Mouse (Mus musculus): ENCODE data around the gene Wnt3. TPM values are rescaled to one million over a fixed set of nuclear protein-coding genes. Genes with fewer than 3 reads are reported as not detected.

The Wnt3 gene
- total and polyA plus RNA-seq, 3 experiments = 0.11 TPM; not detected in 2

DNA sequence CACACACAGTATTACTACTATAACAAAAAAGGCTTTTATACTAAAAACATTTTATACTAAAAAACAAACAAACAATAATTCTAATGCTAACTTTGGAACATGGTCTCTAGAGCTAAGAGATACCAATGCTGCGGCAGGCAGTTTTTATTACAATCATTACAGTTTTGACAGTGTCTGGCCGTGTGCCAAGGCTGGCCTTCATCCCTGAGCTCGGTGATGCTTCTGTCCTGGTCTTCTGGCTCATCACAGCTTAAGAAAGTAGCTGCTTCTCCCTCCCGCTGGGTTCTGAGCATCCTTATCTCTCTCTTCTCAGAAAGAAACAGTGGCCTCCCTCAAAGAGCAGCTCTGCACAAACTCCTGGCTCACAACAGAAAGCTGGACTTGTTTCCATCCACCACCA is 56.0 kb downstream of the Wnt3 start:
- no peaks in the 10 kb centered on the region for H3K27me3 ChIP-seq (ENCODE audit: insufficient read depth, low read length)
- ATAC-seq (ENCODE audit: extremely low read depth, insufficient number of reproducible peaks, low FRiP score, poor library complexity, severe bottlenecking) (no peak), DNase-seq (ENCODE audit: low spot score) (no peak)
- H3K4me3 ChIP-seq (ENCODE audit: low read depth, low read length) = no peak overlapping the region
- TF ChIP-seq GATA2 (IDR thresholded peaks at IDR 0.05; ENCODE audit: borderline replicate concordance, low read depth, low read length) (no peak), POLR2AphosphoS5 (IDR thresholded peaks at IDR 0.05; ENCODE audit: insufficient replicate concordance, low read depth, low read length) (no peak), GATA1 (IDR thresholded peaks at IDR 0.05; ENCODE audit: borderline replicate concordance, low read length) (no peak), CTCF (IDR thresholded peaks at IDR 0.05; ENCODE audit: low read depth, low read length) (no peak), TAL1 (conservative IDR thresholded peaks at IDR 0.05; ENCODE audit: low read depth, low read length) (no peak)
- H3K36me3 ChIP-seq (replicated peaks) = peaks cover 74% of the 10 kb centered on the region
- H3K4me1 ChIP-seq (ENCODE audit: insufficient read depth, low read depth, low read length) = no peaks in the 10 kb centered on the region
- H3K9me3 ChIP-seq (replicated peaks) = no peaks in the 10 kb centered on the region

DNA sequence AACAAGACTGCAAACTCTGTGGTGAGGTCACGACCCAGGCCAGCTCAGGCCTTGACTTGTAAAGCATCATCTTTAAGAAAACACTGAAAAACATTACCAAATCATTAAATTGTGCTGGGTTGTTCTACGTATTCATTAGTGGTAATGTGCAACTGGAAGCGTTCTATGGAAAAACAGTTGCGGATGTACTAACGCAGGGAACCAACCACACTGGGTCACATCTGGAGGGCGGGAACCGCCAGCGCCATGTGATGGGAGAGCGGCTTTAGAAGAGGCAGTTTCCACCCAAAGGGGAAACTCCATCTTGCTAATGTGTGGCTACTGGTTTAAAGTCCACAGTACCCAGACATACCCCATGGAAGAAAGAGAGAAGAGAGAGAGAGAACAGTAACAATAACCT is 56.5 kb downstream of the Wnt3 start:
- H3K36me3 ChIP-seq (replicated peaks) = peaks cover 73% of the 10 kb centered on the region

DNA sequence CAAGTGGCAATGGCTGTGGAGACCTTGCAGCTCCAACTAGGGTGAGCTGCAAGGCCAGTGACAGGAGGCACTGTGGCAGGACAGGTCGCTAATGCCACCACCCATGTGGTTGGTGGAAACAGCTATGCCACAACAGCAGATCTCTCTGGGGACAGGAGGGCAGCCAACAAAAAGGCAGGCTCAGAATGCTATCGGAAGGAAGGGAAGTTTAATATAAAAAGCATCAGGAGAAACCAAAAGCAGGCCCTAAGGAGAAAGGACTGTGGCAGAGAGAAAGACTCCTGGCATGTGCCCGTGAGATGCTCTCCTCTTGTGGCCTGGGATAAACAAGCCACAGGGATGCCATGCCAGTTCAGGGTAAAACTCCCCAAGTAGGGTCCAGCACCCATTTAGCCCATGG is 57.8 kb downstream of the Wnt3 start:
- no peak for ATAC-seq (ENCODE audit: extremely low read depth, insufficient number of reproducible peaks, low FRiP score, poor library complexity, severe bottlenecking)
- peaks cover 75% of the 10 kb centered on the region for H3K36me3 ChIP-seq (replicated peaks)
- TF ChIP-seq POLR2AphosphoS5 (IDR thresholded peaks at IDR 0.05; ENCODE audit: insufficient replicate concordance, low read depth, low read length) (no peak), CTCF (IDR thresholded peaks at IDR 0.05; ENCODE audit: low read depth, low read length) (no peak), GATA2 (IDR thresholded peaks at IDR 0.05; ENCODE audit: borderline replicate concordance, low read depth, low read length) (no peak), GATA1 (IDR thresholded peaks at IDR 0.05; ENCODE audit: borderline replicate concordance, low read length) (no peak), TAL1 (conservative IDR thresholded peaks at IDR 0.05; ENCODE audit: low read depth, low read length) (no peak)
- H3K4me1 ChIP-seq (ENCODE audit: insufficient read depth, low read depth, low read length) = no peaks in the 10 kb centered on the region
- no peak overlapping the region for H3K4me3 ChIP-seq (ENCODE audit: low read depth, low read length)
- H3K27me3 ChIP-seq (ENCODE audit: insufficient read depth, low read length) = no peaks in the 10 kb centered on the region
- H3K9me3 ChIP-seq (replicated peaks) = no peaks in the 10 kb centered on the region
- no peak for DNase-seq (ENCODE audit: low spot score)

More for the DNA sequence above, 56.5 kb downstream of the Wnt3 start:
- TF ChIP-seq TAL1 (conservative IDR thresholded peaks at IDR 0.05; ENCODE audit: low read depth, low read length) (no peak), CTCF (IDR thresholded peaks at IDR 0.05; ENCODE audit: low read depth, low read length) (no peak), POLR2AphosphoS5 (IDR thresholded peaks at IDR 0.05; ENCODE audit: insufficient replicate concordance, low read depth, low read length) (no peak), GATA2 (IDR thresholded peaks at IDR 0.05; ENCODE audit: borderline replicate concordance, low read depth, low read length) (no peak), GATA1 (IDR thresholded peaks at IDR 0.05; ENCODE audit: borderline replicate concordance, low read length) (no peak)
- ATAC-seq (ENCODE audit: extremely low read depth, insufficient number of reproducible peaks, low FRiP score, poor library complexity, severe bottlenecking) = no peak
- Histone ChIP-seq H3K4me1 (ENCODE audit: insufficient read depth, low read depth, low read length) (no peaks in the 10 kb centered on the region), H3K4me3 (ENCODE audit: low read depth, low read length) (no peak overlapping the region), H3K9me3 (replicated peaks) (no peaks in the 10 kb centered on the region), H3K27me3 (ENCODE audit: insufficient read depth, low read length) (no peaks in the 10 kb centered on the region)
- no peak for DNase-seq (ENCODE audit: low spot score)

DNA sequence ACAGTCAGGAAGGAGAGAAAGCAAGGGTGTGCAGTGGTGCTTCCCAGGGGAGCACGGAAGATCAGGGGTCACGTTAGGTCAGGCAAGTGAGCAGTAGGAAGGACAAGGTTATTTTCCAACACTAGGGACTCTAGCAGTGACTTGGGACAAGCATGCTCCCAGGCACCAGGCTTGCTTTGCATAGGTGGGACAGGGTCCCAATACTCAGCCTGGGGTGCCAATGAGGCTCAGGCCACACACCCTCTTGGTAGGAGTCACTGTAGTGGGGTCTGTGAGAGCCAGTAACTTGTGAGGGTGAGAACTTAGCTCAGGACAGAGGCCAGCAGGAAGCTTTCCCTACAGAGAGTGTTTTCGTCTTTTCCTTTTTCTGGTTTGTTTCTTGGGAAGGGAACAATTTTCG is 58.4 kb downstream of the Wnt3 start:
- Histone ChIP-seq H3K4me3 (ENCODE audit: low read depth, low read length) (no peak overlapping the region), H3K9me3 (replicated peaks) (no peaks in the 10 kb centered on the region), H3K27me3 (ENCODE audit: insufficient read depth, low read length) (no peaks in the 10 kb centered on the region), H3K4me1 (ENCODE audit: insufficient read depth, low read depth, low read length) (no peaks in the 10 kb centered on the region), H3K36me3 (replicated peaks) (peaks cover 73% of the 10 kb centered on the region)
- TF ChIP-seq POLR2AphosphoS5 (IDR thresholded peaks at IDR 0.05; ENCODE audit: insufficient replicate concordance, low read depth, low read length) = no peak
- no peak for TF ChIP-seq TAL1 (conservative IDR thresholded peaks at IDR 0.05; ENCODE audit: low read depth, low read length)
- DNase-seq (ENCODE audit: low spot score) = no peak
- ATAC-seq (ENCODE audit: extremely low read depth, insufficient number of reproducible peaks, low FRiP score, poor library complexity, severe bottlenecking) = no peak

DNA sequence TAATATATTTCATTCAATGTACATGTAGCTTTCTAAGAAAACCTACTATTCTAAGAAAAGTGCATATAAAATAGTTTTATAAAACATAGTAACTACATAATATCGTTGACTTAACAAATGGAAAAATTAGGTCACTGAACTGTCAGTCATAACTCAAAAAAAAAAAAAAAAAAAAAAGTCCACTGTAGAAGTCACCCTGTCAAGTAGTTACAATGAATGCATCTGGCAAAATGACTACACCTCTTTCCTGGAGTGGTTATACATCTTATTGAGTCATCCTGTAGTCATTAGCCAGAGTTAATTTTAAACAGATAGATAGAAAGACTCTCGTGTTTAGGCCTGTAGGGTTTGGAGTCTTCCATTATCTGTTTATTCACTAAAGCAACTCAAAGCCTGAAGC is 65.0 kb downstream of the Wnt3 start:
- no peaks in the 10 kb centered on the region for H3K9me3 ChIP-seq (replicated peaks)
- peaks cover 53% of the 10 kb centered on the region for H3K36me3 ChIP-seq (replicated peaks)
- ATAC-seq (ENCODE audit: extremely low read depth, insufficient number of reproducible peaks, low FRiP score, poor library complexity, severe bottlenecking) (no peak), DNase-seq (ENCODE audit: low spot score) (no peak)
- H3K4me1 ChIP-seq (ENCODE audit: insufficient read depth, low read depth, low read length) = no peaks in the 10 kb centered on the region
- H3K27me3 ChIP-seq (ENCODE audit: insufficient read depth, low read length) = no peaks in the 10 kb centered on the region
- no peak overlapping the region for H3K4me3 ChIP-seq (ENCODE audit: low read depth, low read length)
- TF ChIP-seq GATA1 (IDR thresholded peaks at IDR 0.05; ENCODE audit: borderline replicate concordance, low read length) (no peak), CTCF (IDR thresholded peaks at IDR 0.05; ENCODE audit: low read depth, low read length) (no peak), GATA2 (IDR thresholded peaks at IDR 0.05; ENCODE audit: borderline replicate concordance, low read depth, low read length) (no peak), TAL1 (conservative IDR thresholded peaks at IDR 0.05; ENCODE audit: low read depth, low read length) (no peak), POLR2AphosphoS5 (IDR thresholded peaks at IDR 0.05; ENCODE audit: insufficient replicate concordance, low read depth, low read length) (no peak)

DNA sequence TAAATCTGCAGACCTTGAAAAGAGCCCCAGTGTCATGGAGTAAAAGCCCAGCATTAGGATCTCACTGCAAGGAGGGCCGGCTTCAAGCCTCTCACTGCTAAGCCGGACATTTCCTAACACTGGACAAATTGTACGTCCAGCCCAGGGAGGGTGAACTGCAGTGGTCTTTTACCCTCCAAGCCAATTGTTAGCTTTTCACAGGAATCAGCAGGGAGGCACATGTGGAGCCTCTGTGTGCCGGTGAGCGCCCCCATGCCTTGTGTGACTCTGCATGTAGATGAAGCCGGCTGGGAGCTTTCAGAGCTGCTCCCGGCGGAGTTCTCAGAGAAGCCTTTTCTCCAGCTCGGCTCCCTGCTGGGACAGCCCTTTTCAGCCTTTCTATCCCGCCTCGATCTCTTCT is 66.9 kb downstream of the Wnt3 start:
- ATAC-seq (ENCODE audit: extremely low read depth, insufficient number of reproducible peaks, low FRiP score, poor library complexity, severe bottlenecking) (no peak), DNase-seq (ENCODE audit: low spot score) (no peak)
- H3K27me3 ChIP-seq (ENCODE audit: insufficient read depth, low read length) = no peaks in the 10 kb centered on the region
- H3K9me3 ChIP-seq (replicated peaks) = no peaks in the 10 kb centered on the region
- H3K4me1 ChIP-seq (ENCODE audit: insufficient read depth, low read depth, low read length) = no peaks in the 10 kb centered on the region
- H3K36me3 ChIP-seq (replicated peaks) = peaks cover 53% of the 10 kb centered on the region
- H3K4me3 ChIP-seq (ENCODE audit: low read depth, low read length) = no peak overlapping the region
- no peak for TF ChIP-seq CTCF (IDR thresholded peaks at IDR 0.05; ENCODE audit: low read depth, low read length)
- no peak for TF ChIP-seq GATA2 (IDR thresholded peaks at IDR 0.05; ENCODE audit: borderline replicate concordance, low read depth, low read length)

DNA sequence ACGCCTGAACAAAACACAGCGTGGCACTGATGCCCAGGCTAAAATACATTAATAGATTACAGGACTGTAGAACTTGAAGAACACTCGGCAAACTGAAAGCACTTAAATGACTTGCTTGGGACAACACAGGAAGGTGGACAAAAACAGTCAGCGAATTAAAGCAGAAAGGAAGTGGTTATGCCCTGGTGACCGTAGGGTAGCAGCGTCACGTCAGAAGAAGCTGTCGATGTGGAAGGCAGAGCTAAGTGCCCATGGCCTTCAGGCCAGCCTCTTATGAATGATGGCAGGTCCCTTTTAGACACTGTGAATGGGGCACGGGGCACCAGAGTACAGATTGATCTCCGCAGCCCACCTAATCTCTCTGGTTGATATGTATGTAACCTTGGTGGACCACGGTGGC is 74.3 kb downstream of the Wnt3 start:
- no peak for DNase-seq (ENCODE audit: low spot score)
- no peaks in the 10 kb centered on the region for H3K9me3 ChIP-seq (replicated peaks)
- no peak for ATAC-seq (ENCODE audit: extremely low read depth, insufficient number of reproducible peaks, low FRiP score, poor library complexity, severe bottlenecking)
- peaks cover 13% of the 10 kb centered on the region for H3K4me1 ChIP-seq (ENCODE audit: insufficient read depth, low read depth, low read length)
- peaks cover 70% of the 10 kb centered on the region for H3K36me3 ChIP-seq (replicated peaks)
- no peak overlapping the region for H3K4me3 ChIP-seq (ENCODE audit: low read depth, low read length)
- TF ChIP-seq GATA1 (IDR thresholded peaks at IDR 0.05; ENCODE audit: borderline replicate concordance, low read length) (no peak), POLR2AphosphoS5 (IDR thresholded peaks at IDR 0.05; ENCODE audit: insufficient replicate concordance, low read depth, low read length) (no peak), TAL1 (conservative IDR thresholded peaks at IDR 0.05; ENCODE audit: low read depth, low read length) (no peak), CTCF (IDR thresholded peaks at IDR 0.05; ENCODE audit: low read depth, low read length) (no peak), GATA2 (IDR thresholded peaks at IDR 0.05; ENCODE audit: borderline replicate concordance, low read depth, low read length) (no peak)
- H3K27me3 ChIP-seq (ENCODE audit: insufficient read depth, low read length) = no peaks in the 10 kb centered on the region

Measured in G1E (cell line).